ENCODE assay signal across 16 mouse cellular contexts in the genomic region with DNA sequence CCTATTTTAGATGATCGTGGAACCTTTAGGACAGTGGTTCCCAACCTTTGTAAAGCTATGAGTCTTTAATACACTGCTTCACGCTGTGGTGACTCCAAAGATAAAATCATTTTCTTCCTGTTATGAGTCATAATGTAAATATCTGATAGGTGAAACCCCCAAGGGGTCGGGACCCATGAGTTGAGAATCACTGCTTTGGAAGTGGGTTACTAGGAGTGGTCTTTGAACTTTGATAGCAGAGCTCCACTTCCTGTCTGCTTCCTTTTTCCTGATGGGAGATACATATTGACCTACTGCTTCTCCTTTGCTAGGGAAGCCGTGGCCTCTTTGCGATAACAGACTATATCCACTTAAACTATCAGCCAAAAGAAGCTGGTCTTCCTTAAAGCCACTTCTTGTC. TPM values are rescaled to one million over a fixed set of nuclear protein-coding genes. Genes with fewer than 3 reads are reported as not detected.
"Had no signal": no experiment of that assay in that cellular context is flagged by ENCODE, and none has a peak within 500 bp of the region (broad histone marks: within the 10 kb centered on the region; RNA-seq: fewer than 3 reads in every experiment).

No protein-coding gene starts in this region.

- H3K9me3 ChIP-seq: neural tube, embryonic 15.5 days; stomach, embryonic 15.5 days had no signal

- H3K4me2 ChIP-seq: neural tube, embryonic 15.5 days; stomach, embryonic 15.5 days had no signal

- H3K27ac ChIP-seq: neural tube, embryonic 15.5 days; stomach, embryonic 15.5 days; stomach, postnatal 0 days had no signal

- H3K36me3 ChIP-seq: neural tube, embryonic 15.5 days; stomach, embryonic 15.5 days had no signal

- H3K4me1 ChIP-seq: neural tube, embryonic 15.5 days; stomach, embryonic 15.5 days had no signal

- H3K27me3 ChIP-seq: neural tube, embryonic 15.5 days; stomach, embryonic 15.5 days had no signal

- H3K4me3 ChIP-seq: neural tube, embryonic 15.5 days; stomach, embryonic 15.5 days had no signal

- DNase-seq: retina, postnatal 1 day; right cerebral cortex, adult 18-20 months; right cerebral cortex, postnatal 14 days; right cerebral cortex, postnatal 25 days; right cerebral cortex, postnatal 4 days; spleen, adult 18-20 months; thymus, adult 18-20 months; thymus, adult 2 months; thymus, postnatal 14 days; thymus, postnatal 25 days; thymus, postnatal 36 days; thymus, postnatal 4 days had no signal

- H3K9ac ChIP-seq: neural tube, embryonic 15.5 days; stomach, embryonic 15.5 days had no signal

RNA-seq across cellular contexts. Expression of gene Ptprm, which starts 27.4 kb away (rescaled TPM):
- total RNA-seq: neutrophil, adult 5-6 weeks had no signal
